Mouse (Mus musculus) bone marrow macrophage, adult 2 months (primary cell): ENCODE measurements at regions not wholly inside any gene's neighbourhood (a gene's known extent, or its start where the extent isn't known, plus 50 kb on each side); places are given as distances from the start of the nearest gene placed in this dataset.

ENCODE experiments used
- CTCF ChIP-seq: IDR thresholded peaks from 2 replicates; pipeline ENCODE4 v1.5.1; 2012; ENCODE audit warnings: low read depth, mild to moderate bottlenecking, low read length, moderate library complexity
- POLR2A ChIP-seq: IDR thresholded peaks from 2 replicates; pipeline ENCODE4 v1.6.1; 2012; ENCODE audit warnings: mild to moderate bottlenecking, low read depth, low read length, borderline replicate concordance

DNA sequence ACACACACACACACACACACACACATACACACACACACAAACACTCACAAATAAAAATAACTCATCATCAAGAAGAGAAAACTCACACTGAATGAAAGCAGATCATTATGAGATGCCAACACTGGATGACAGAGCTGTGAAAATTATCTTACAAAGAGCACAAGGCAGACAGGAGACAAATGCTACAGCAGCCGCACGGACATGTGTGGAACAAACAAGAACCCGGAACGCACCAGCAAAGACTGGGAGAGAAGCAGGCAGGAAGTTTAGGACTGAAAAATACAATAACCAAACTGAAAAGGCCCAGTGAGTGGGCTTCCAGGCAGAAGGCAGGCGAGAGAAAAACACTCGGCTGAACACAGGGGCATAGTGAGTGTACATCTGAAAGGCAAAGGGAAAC is 148.2 kb downstream of the Rplp1 start:
- no peak for TF ChIP-seq CTCF
- no peak for TF ChIP-seq POLR2A
